Mouse (Mus musculus) CD4-positive naive resting alpha-beta T cell, adult 57 days (primary cell): ENCODE results near the gene Kcnmb4. TPM values are rescaled to one million over a fixed set of nuclear protein-coding genes. Genes with fewer than 3 reads are reported as not detected.

Experiments used
- total RNA-seq: library from RNA; stranded (reverse); gene quantifications from one replicate; pipeline ENCODE4 v1.2.4, GENCODE M21; 2023

Gene Kcnmb4
- 12.0 TPM for total RNA-seq

DNA sequence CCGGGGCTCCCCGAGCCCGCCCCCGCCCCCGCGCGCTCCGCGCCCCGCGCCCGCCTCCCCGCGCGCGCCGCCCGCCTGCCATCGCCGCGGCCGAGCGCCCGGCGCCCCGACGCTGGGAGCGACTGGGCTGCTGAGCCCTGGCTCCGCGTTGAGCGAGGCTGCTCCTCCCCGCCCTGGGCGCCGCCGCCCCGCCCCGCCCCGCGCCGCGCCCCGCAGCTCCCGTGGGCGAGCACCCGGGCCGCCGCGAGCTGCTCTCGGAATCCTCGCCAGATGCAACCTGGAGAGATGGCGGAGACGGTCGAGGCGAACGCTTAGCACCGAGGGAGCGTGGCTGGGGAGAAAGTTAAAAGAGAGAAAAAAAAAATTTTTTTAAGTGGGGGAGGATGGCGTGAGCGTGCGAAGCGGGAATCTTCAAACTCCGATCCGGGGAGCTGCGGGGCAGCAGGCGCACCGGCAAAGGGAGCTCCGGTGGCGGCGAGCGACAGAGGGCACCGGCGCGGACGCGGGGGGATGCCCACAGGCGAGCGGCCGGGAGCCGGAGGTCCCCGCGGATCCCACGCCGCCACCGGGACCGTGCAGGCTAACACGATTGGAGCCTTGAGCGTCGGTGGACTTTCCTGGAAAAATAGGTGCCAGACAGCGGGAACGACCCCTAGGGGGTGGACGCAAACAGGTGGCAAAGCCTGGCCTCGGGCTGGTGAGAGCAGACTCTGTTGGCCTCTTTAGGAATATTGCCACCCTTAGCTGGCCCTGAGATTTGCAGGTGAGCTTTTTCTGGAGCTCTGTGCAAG is at the start of gene Kcnmb4:
Gene Kcnmb4, minus strand, starts transcription at position 120 of the 791 bp plus-strand sequence.

Other genes with a start within 250 kb of the Kcnmb4 start
- 0.95 TPM for gene Ptprb, start 198.4 kb downstream of the Kcnmb4 start, total RNA-seq
- 98.5 TPM for gene Cnot2, start 107.6 kb upstream of the Kcnmb4 start, total RNA-seq